Mouse (Mus musculus) MEL (cell line): Measurements from ENCODE around the gene Vsig8. TPM values are rescaled to one million over a fixed set of nuclear protein-coding genes. Genes with fewer than 3 reads are reported as not detected.

Source experiments
- DNase-seq: peaks from one replicate; pipeline ENCODE4 v3.0.0; 2011; ENCODE audit warnings: low read depth, low spot score
- H3K27ac ChIP-seq: 2 replicates; pipeline ENCODE4 v1.5.1; 2012; ENCODE audit warnings: low read depth, mild to moderate bottlenecking, control low read depth, low read length, moderate library complexity; ENCODE audit not compliant: control insufficient read depth
- H3K27me3 ChIP-seq, 2 experiments: fragments of 150-350 bp in 1 of 2; sonication (generic) in 1 of 2; 2 replicates each; pipeline ENCODE4 v1.6.1; 2012; ENCODE audit warnings: low read length in 2 of 2, mild to moderate bottlenecking in 2 of 2, improper control_type of control experiment in 1 of 2, moderate library complexity in 1 of 2; ENCODE audit not compliant: insufficient read depth in 2 of 2, control insufficient read depth in 1 of 2
- H3K36me3 ChIP-seq, 2 experiments: 2 replicates each; pipeline ENCODE4 v1.6.1; 2012 to 2014; ENCODE audit warnings: low read length in 2 of 2, improper control_type of control experiment in 1 of 2, inconsistent platforms in 1 of 2, mild to moderate bottlenecking in 1 of 2; ENCODE audit not compliant: insufficient read depth in 2 of 2, control insufficient read depth in 1 of 2
- H3K4me1 ChIP-seq, 2 experiments: fragments of 150-350 bp in 1 of 2; sonication (generic) in 1 of 2; 2 replicates each; pipeline ENCODE4 v1.6.1; 2012; ENCODE audit warnings: low read length in 2 of 2, improper control_type of control experiment in 1 of 2, mild to moderate bottlenecking in 1 of 2; ENCODE audit not compliant: insufficient read depth in 2 of 2, control insufficient read depth in 1 of 2
- H3K4me3 ChIP-seq, 2 experiments: fragments of 150-350 bp in 1 of 2; sonication (generic) in 1 of 2; 2 replicates each; pipeline ENCODE4 v1.5.1; 2012; ENCODE audit warnings: low read depth in 2 of 2, low read length in 2 of 2, mild to moderate bottlenecking in 2 of 2, moderate library complexity in 2 of 2, control low read depth in 1 of 2, improper control_type of control experiment in 1 of 2; ENCODE audit not compliant: control insufficient read depth in 1 of 2, insufficient read depth in 1 of 2
- H3K79me2 ChIP-seq: 2 replicates; pipeline ENCODE4 v1.6.1; 2012; ENCODE audit warnings: mild to moderate bottlenecking, low read length, moderate library complexity; ENCODE audit not compliant: control insufficient read depth, poor library complexity, insufficient read depth
- H3K9ac ChIP-seq: 2 replicates; pipeline ENCODE4 v1.6.1; 2012; ENCODE audit warnings: low read depth, mild to moderate bottlenecking, control low read depth, low read length, moderate library complexity; ENCODE audit not compliant: control insufficient read depth, poor library complexity, severe bottlenecking
- H3K9me3 ChIP-seq: fragments of 150-350 bp; sonication (generic); replicated peaks from 2 replicates; pipeline ENCODE4 v1.6.1; 2012; ENCODE audit warnings: mild to moderate bottlenecking, low read length, improper control_type of control experiment, moderate library complexity; ENCODE audit not compliant: insufficient read depth
- BHLHE40 ChIP-seq: IDR thresholded peaks from 2 replicates; pipeline ENCODE4 v1.6.1; 2012; ENCODE audit warnings: low read depth, mild to moderate bottlenecking, inconsistent platforms, low read length, improper control_type of control experiment, borderline replicate concordance
- E2F4 ChIP-seq: IDR thresholded peaks from 2 replicates; pipeline ENCODE4 v1.6.1; 2011; ENCODE audit warnings: low read depth, low read length, improper control_type of control experiment, borderline replicate concordance
- EP300 ChIP-seq, 2 experiments: IDR thresholded peaks; 2 replicates each; pipeline ENCODE4 v1.6.1; 2011; ENCODE audit warnings: improper control_type of control experiment in 2 of 2, low read length in 2 of 2, low read depth in 1 of 2, mild to moderate bottlenecking in 1 of 2
- ETS1 ChIP-seq: IDR thresholded peaks from 2 replicates; pipeline ENCODE4 v1.6.1; 2012; ENCODE audit warnings: low read depth, mild to moderate bottlenecking, inconsistent platforms, low read length, improper control_type of control experiment, moderate library complexity
- JUND ChIP-seq: IDR thresholded peaks from 2 replicates; pipeline ENCODE4 v1.6.1; 2011; ENCODE audit warnings: low read depth, mild to moderate bottlenecking, improper control_type of control experiment, low read length
- KAT2A ChIP-seq: conservative IDR thresholded peaks from 2 replicates; pipeline ENCODE4 v1.6.1; 2012; ENCODE audit warnings: low read depth, low read length, improper control_type of control experiment, inconsistent platforms
- MAZ ChIP-seq: IDR thresholded peaks from 2 replicates; pipeline ENCODE4 v1.6.1; 2012; ENCODE audit warnings: low read depth, mild to moderate bottlenecking, inconsistent platforms, low read length, improper control_type of control experiment
- MYB ChIP-seq: IDR thresholded peaks from 2 replicates; pipeline ENCODE4 v1.6.1; 2011; ENCODE audit warnings: mild to moderate bottlenecking, low read depth, low read length, improper control_type of control experiment
- RCOR1 ChIP-seq: IDR thresholded peaks from 2 replicates; pipeline ENCODE4 v1.6.1; 2012; ENCODE audit warnings: low read depth, mild to moderate bottlenecking, inconsistent platforms, low read length, improper control_type of control experiment
- SIN3A ChIP-seq: IDR thresholded peaks from 2 replicates; pipeline ENCODE4 v1.6.1; 2012; ENCODE audit warnings: low read length, improper control_type of control experiment, inconsistent platforms
- TCF12 ChIP-seq: IDR thresholded peaks from 2 replicates; pipeline ENCODE4 v1.6.1; 2014; ENCODE audit warnings: low read depth, mild to moderate bottlenecking, inconsistent platforms, low read length, improper control_type of control experiment, moderate library complexity
- UBTF ChIP-seq: IDR thresholded peaks from 2 replicates; pipeline ENCODE4 v1.6.1; 2012; ENCODE audit warnings: low read depth, mild to moderate bottlenecking, inconsistent platforms, low read length, improper control_type of control experiment, moderate library complexity, borderline replicate concordance; ENCODE audit not compliant: insufficient read depth
- USF1 ChIP-seq: IDR thresholded peaks from 2 replicates; pipeline ENCODE4 v1.6.1; 2014; ENCODE audit warnings: low read depth, mild to moderate bottlenecking, inconsistent platforms, low read length, improper control_type of control experiment, moderate library complexity
- ZC3H11A ChIP-seq: IDR thresholded peaks from 2 replicates; pipeline ENCODE4 v1.6.1; 2012; ENCODE audit warnings: low read depth, mild to moderate bottlenecking, inconsistent platforms, low read length, improper control_type of control experiment
- ZMIZ1 ChIP-seq: IDR thresholded peaks from 2 replicates; pipeline ENCODE4 v1.6.1; 2012; ENCODE audit warnings: low read depth, mild to moderate bottlenecking, inconsistent platforms, low read length, improper control_type of control experiment, moderate library complexity
- ZNF384 ChIP-seq: IDR thresholded peaks from 2 replicates; pipeline ENCODE4 v1.6.1; 2012; ENCODE audit warnings: low read depth, mild to moderate bottlenecking, inconsistent platforms, low read length, improper control_type of control experiment
- polyA plus RNA-seq, 2 experiments: library from polyadenylated mRNA; stranded (reverse) in 1 of 2; unstranded in 1 of 2; fragments of >175 nt in 1 of 2; fragments of >200 nt in 1 of 2; gene quantifications; 2 replicates each; pipeline versions ENCODE4 v1.2.1 to v1.2.4; 2012; ENCODE audit warnings: low replicate concordance in 2 of 2, low read depth in 1 of 2; ENCODE audit not compliant: insufficient read length in 2 of 2, insufficient read depth in 1 of 2, missing spikeins in 1 of 2
- total RNA-seq: library from RNA; depleted of rRNA; stranded (reverse); fragments of 300-350 nt; gene quantifications from 2 replicates; pipeline ENCODE4 v1.2.3, GENCODE M21; 2012; rRNA removed

Vsig8 gene
- not detected in 2 replicates for total RNA-seq
- polyA plus RNA-seq, result not detected

GRCm38 (mm10) chr1:172555638-172556037 lies at the start of gene Vsig8:
Vsig8 (plus strand) TSS chr1:172555938.
- H3K27ac ChIP-seq, result no peak within 1 kb of the TSS
- H3K4me1 ChIP-seq, result peaks cover 0 to 2% of the 10 kb centered on the region in 2 experiments; a peak in 1 of 4 replicates
- DNase-seq, result no peak
- no peaks in the 10 kb centered on the region for H3K9me3 ChIP-seq
- H3K27me3 ChIP-seq, result peaks cover 0 to 1% of the 10 kb centered on the region in 2 experiments; a peak in 2 of 4 replicates
- no peaks in the 10 kb centered on the region for H3K79me2 ChIP-seq
- H3K4me3 ChIP-seq, result no peak within 1 kb of the TSS
- H3K9ac ChIP-seq, result no peak within 1 kb of the TSS
- TF ChIP-seq MYB (no peak), USF1 (no peak), SIN3A (no peak), MAZ (no peak), EP300 (IDR thresholded peaks at IDR 0.05; ENCODE audit: low read depth in 1 of 2, low read length in 2 of 2) (no peak), RCOR1 (no peak), KAT2A (no peak)
- H3K36me3 ChIP-seq, result peaks cover 0 to 2% of the 10 kb centered on the region in 2 experiments; a peak in 2 of 4 replicates

- no peak for DNase-seq
- Histone ChIP-seq H3K4me1 (peaks cover 13 to 44% of the 10 kb centered on the region in 2 experiments), H3K9ac (no peak overlapping the region), H3K27ac (no peak overlapping the region), H3K79me2 (peaks cover 24% of the 10 kb centered on the region), H3K36me3 (peaks cover 0 to 34% of the 10 kb centered on the region in 2 experiments; a peak in 2 of 4 replicates), H3K4me3 (no peak overlapping the region), H3K27me3 (no peaks in the 10 kb centered on the region), H3K9me3 (no peaks in the 10 kb centered on the region)
- no peak for TF ChIP-seq ETS1
- TF ChIP-seq E2F4, result no peak
- no peak for TF ChIP-seq ZNF384
- no peak for TF ChIP-seq JUND
- no peak for TF ChIP-seq SIN3A
- TF ChIP-seq ZMIZ1, result no peak
- TF ChIP-seq MAZ, result no peak
Measured at GRCm38 (mm10) chr1:172507001-172507400, 48.7 kb upstream of the Vsig8 start.

GRCm38 (mm10) chr1:172507701-172508100 lies 48.0 kb upstream of the Vsig8 start:
- Histone ChIP-seq H3K36me3 (peaks cover 0 to 28% of the 10 kb centered on the region in 2 experiments; a peak in 2 of 4 replicates), H3K27ac (peak overlapping the region; percentile 25), H3K79me2 (peaks cover 17% of the 10 kb centered on the region), H3K9ac (no peak overlapping the region), H3K27me3 (no peaks in the 10 kb centered on the region), H3K4me1 (peaks cover 9 to 42% of the 10 kb centered on the region in 2 experiments), H3K4me3 (no peak overlapping the region), H3K9me3 (no peaks in the 10 kb centered on the region)
- TF ChIP-seq KAT2A (no peak), RCOR1 (no peak), BHLHE40 (no peak), MYB (no peak), UBTF (no peak), JUND (no peak), ZC3H11A (no peak), ETS1 (no peak), TCF12 (no peak)
- DNase-seq, result peak; percentile 35
